Mouse (Mus musculus): ENCODE results near the gene Inpp5k.

DNA sequence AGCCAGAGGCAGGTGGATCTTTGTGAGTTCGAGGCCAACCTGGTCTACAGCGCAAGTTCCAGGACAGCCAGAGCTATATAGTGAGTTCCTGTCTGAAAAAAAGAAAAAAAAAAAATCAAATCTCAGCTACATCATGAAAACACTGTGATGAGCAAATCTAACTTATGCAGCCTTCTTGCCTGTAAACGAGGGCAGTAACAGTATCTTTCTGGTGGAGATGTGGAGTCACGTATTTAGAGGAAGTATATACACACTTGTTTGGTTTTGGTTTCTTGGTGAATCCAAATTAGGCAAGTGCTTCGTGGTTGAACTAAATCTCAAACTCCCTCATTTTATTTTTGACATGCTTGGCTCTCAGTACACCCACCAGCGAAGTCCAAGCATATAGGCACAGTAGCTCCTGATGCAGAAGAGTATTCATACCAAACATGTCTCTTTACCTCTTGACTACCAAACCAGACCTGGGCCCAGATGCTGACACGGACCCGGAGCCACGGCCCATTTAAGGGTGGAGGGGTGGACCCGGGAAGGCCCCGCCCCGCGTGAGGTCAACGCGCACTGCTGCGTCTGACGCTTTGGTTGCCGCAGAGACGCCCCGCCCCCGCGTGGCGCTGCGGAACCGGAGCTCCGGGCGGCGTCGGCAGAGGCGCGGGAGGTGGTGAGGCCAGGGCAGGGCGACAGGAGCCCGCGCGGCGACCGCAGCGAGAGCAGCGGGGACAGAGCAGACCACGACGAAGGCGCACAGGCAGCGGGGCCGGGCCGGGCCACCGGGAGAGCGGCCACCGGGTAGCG, 43.1 kb upstream of the Inpp5k start, which contains the start of gene Pitpna:
- TF ChIP-seq CTCF (conservative IDR thresholded peaks at IDR 0.05; ENCODE audit: low read length), result no peak
- no peak for TF ChIP-seq POU5F1 (IDR thresholded peaks at IDR 0.05; ENCODE audit: borderline replicate concordance, low read length)

Measured in E14TG2a.4 (cell line).